Mouse (Mus musculus) frontal cortex, postnatal 36 days (tissue): ENCODE measurements around the gene Ntmt1.

ENCODE experiments used
- DNase-seq, 2 experiments: peaks; one replicate each; pipeline ENCODE4 v3.0.0; 2022; ENCODE audit warnings: low spot score in 2 of 2

Ntmt1 gene

GRCm38 (mm10) chr2:30823385-30824153 is 15.9 kb downstream of the Ntmt1 start:
- DNase-seq = peak in 1 of 2 experiments; percentile 30

GRCm38 (mm10) chr2:30826825-30827748 is 19.5 kb downstream of the Ntmt1 start:
- DNase-seq = peak; percentile 40 to 54

GRCm38 (mm10) chr2:30827749-30828475 is 20.3 kb downstream of the Ntmt1 start:
- DNase-seq = peak; percentile 95 to 96

GRCm38 (mm10) chr2:30829315-30829714 is 21.7 kb downstream of the Ntmt1 start:
- no peak for DNase-seq

- DNase-seq = no peak
Measured at GRCm38 (mm10) chr2:30830283-30830795, 22.7 kb downstream of the Ntmt1 start, which contains the start of gene Asb6. Gene Asb6 (minus strand): TSS chr2:30830333.

- no peak for DNase-seq
Measured at GRCm38 (mm10) chr2:30833644-30834043, 26.0 kb downstream of the Ntmt1 start.

- DNase-seq = no peak
Measured at GRCm38 (mm10) chr2:30834373-30835022, 26.9 kb downstream of the Ntmt1 start, which contains the start of gene Prrx2. Gene Prrx2 (plus strand): TSS chr2:30834972.

GRCm38 (mm10) chr2:30836238-30836990 is 28.8 kb downstream of the Ntmt1 start:
- DNase-seq = no peak

- no peak for DNase-seq
Measured at GRCm38 (mm10) chr2:30842615-30843014, 35.0 kb downstream of the Ntmt1 start.

GRCm38 (mm10) chr2:30845152-30846070 is 37.8 kb downstream of the Ntmt1 start:
- DNase-seq = no peak

GRCm38 (mm10) chr2:30846236-30846635 is 38.6 kb downstream of the Ntmt1 start:
- no peak for DNase-seq

GRCm38 (mm10) chr2:30846723-30847122 is 39.1 kb downstream of the Ntmt1 start:
- no peak for DNase-seq

GRCm38 (mm10) chr2:30848184-30848583 is 40.6 kb downstream of the Ntmt1 start:
- DNase-seq = no peak

GRCm38 (mm10) chr2:30850581-30850980 is 43.0 kb downstream of the Ntmt1 start:
- no peak for DNase-seq

GRCm38 (mm10) chr2:30852771-30853313 is 45.2 kb downstream of the Ntmt1 start:
- no peak for DNase-seq

GRCm38 (mm10) chr2:30857076-30857475 is 49.5 kb downstream of the Ntmt1 start:
- DNase-seq = no peak

- no peak for DNase-seq
Measured at GRCm38 (mm10) chr2:30859782-30860181, 52.2 kb downstream of the Ntmt1 start.

GRCm38 (mm10) chr2:30862081-30862480 is 54.5 kb downstream of the Ntmt1 start:
- no peak for DNase-seq

- no peak for DNase-seq
Measured at GRCm38 (mm10) chr2:30863574-30863973, 55.9 kb downstream of the Ntmt1 start.
